Mouse (Mus musculus): Measurements from ENCODE around the gene Clock. TPM values are rescaled to one million over a fixed set of nuclear protein-coding genes. Genes with fewer than 3 reads are reported as not detected.

The Clock gene
- polyA plus RNA-seq, 1 experiment from 2014 or later: 13.2 TPM

- Histone ChIP-seq H3K27ac (replicated peaks; ENCODE audit: low read depth, low read length) (peak overlapping the region; percentile 67), H3K4me2 (ENCODE audit: low read depth, low read length) (peak overlapping the region; percentile 61)
- WGBS: 35% methylated on average over 3 of the region's 3 CpGs
These were observed 122.3 kb downstream of the Clock start for GRCm38 (mm10) chr5:76182326-76182725.

GRCm38 (mm10) chr5:76179791-76180190 is 124.8 kb downstream of the Clock start:
- no peaks in the 10 kb centered on the region for H3K9me3 ChIP-seq (ENCODE audit: control insufficient read depth, low read length)
- no peak for ATAC-seq (ENCODE audit: low read depth)

More at GRCm38 (mm10) chr5:76182326-76182725, 122.3 kb downstream of the Clock start:
- Histone ChIP-seq H3K36me3 (ENCODE audit: control insufficient read depth, insufficient read depth, low read length) (peaks cover 7% of the 10 kb centered on the region; the same call in 1 of the 2 replicates), H3K4me1 (ENCODE audit: control insufficient read depth, insufficient read depth, low read length) (peaks cover 27% of the 10 kb centered on the region), H3K9ac (ENCODE audit: low read depth, low read length) (no peak overlapping the region), H3K4me3 (ENCODE audit: low read depth, low read length) (no peak overlapping the region), H3K27me3 (replicated peaks; ENCODE audit: control insufficient read depth, insufficient read depth, low read length) (no peaks in the 10 kb centered on the region), H3K9me3 (ENCODE audit: control insufficient read depth, low read length) (no peaks in the 10 kb centered on the region)
- DNase-seq (ENCODE audit: low spot score) (peak; percentile 49), ATAC-seq (ENCODE audit: low read depth) (no peak)

GRCm38 (mm10) chr5:76179171-76179570 is 125.4 kb downstream of the Clock start:
- Histone ChIP-seq H3K9ac (ENCODE audit: low read depth, low read length) (no peak overlapping the region), H3K27ac (replicated peaks; ENCODE audit: low read depth, low read length) (no peak overlapping the region), H3K36me3 (ENCODE audit: control insufficient read depth, insufficient read depth, low read length) (no peaks in the 10 kb centered on the region), H3K4me2 (ENCODE audit: low read depth, low read length) (no peak overlapping the region), H3K27me3 (replicated peaks; ENCODE audit: control insufficient read depth, insufficient read depth, low read length) (no peaks in the 10 kb centered on the region), H3K9me3 (ENCODE audit: control insufficient read depth, low read length) (no peaks in the 10 kb centered on the region), H3K4me3 (ENCODE audit: low read depth, low read length) (no peak overlapping the region), H3K4me1 (ENCODE audit: control insufficient read depth, insufficient read depth, low read length) (peaks cover 14% of the 10 kb centered on the region)
- no peak for DNase-seq (ENCODE audit: low spot score)
- no peak for ATAC-seq (ENCODE audit: low read depth)
- 94% methylated on average over 5 of the region's 5 CpGs for WGBS

More at GRCm38 (mm10) chr5:76179791-76180190, 124.8 kb downstream of the Clock start:
- peaks cover 14% of the 10 kb centered on the region for H3K4me1 ChIP-seq (ENCODE audit: control insufficient read depth, insufficient read depth, low read length)
- H3K9ac ChIP-seq (ENCODE audit: low read depth, low read length): no peak overlapping the region
- WGBS: 88% methylated on average over 5 of the region's 5 CpGs
- no peaks in the 10 kb centered on the region for H3K36me3 ChIP-seq (ENCODE audit: control insufficient read depth, insufficient read depth, low read length)
- no peak overlapping the region for H3K27ac ChIP-seq (replicated peaks; ENCODE audit: low read depth, low read length)
- no peak overlapping the region for H3K4me2 ChIP-seq (ENCODE audit: low read depth, low read length)
- H3K4me3 ChIP-seq (ENCODE audit: low read depth, low read length): no peak overlapping the region
- DNase-seq (ENCODE audit: low spot score): no peak
- H3K27me3 ChIP-seq (replicated peaks; ENCODE audit: control insufficient read depth, insufficient read depth, low read length): no peaks in the 10 kb centered on the region

GRCm38 (mm10) chr5:76177664-76178063 is 126.9 kb downstream of the Clock start:
- H3K9ac ChIP-seq (ENCODE audit: low read depth, low read length): no peak overlapping the region
- ATAC-seq (ENCODE audit: low read depth): no peak
- H3K27me3 ChIP-seq (replicated peaks; ENCODE audit: control insufficient read depth, insufficient read depth, low read length): no peaks in the 10 kb centered on the region
- no peak overlapping the region for H3K4me2 ChIP-seq (ENCODE audit: low read depth, low read length)
- H3K4me1 ChIP-seq (ENCODE audit: control insufficient read depth, insufficient read depth, low read length): peaks cover 10% of the 10 kb centered on the region
- WGBS: 78% methylated on average over 7 of the region's 7 CpGs
- no peak overlapping the region for H3K27ac ChIP-seq (replicated peaks; ENCODE audit: low read depth, low read length)
- H3K36me3 ChIP-seq (ENCODE audit: control insufficient read depth, insufficient read depth, low read length): no peaks in the 10 kb centered on the region
- no peak for DNase-seq (ENCODE audit: low spot score)
- no peaks in the 10 kb centered on the region for H3K9me3 ChIP-seq (ENCODE audit: control insufficient read depth, low read length)
- H3K4me3 ChIP-seq (ENCODE audit: low read depth, low read length): no peak overlapping the region

GRCm38 (mm10) chr5:76176841-76177240 is 127.8 kb downstream of the Clock start:
- Histone ChIP-seq H3K4me2 (ENCODE audit: low read depth, low read length) (peak overlapping the region; percentile 20; the same call in 1 of the 2 replicates), H3K9me3 (ENCODE audit: control insufficient read depth, low read length) (no peaks in the 10 kb centered on the region), H3K9ac (ENCODE audit: low read depth, low read length) (no peak overlapping the region), H3K36me3 (ENCODE audit: control insufficient read depth, insufficient read depth, low read length) (no peaks in the 10 kb centered on the region), H3K27ac (replicated peaks; ENCODE audit: low read depth, low read length) (no peak overlapping the region), H3K27me3 (replicated peaks; ENCODE audit: control insufficient read depth, insufficient read depth, low read length) (no peaks in the 10 kb centered on the region), H3K4me3 (ENCODE audit: low read depth, low read length) (no peak overlapping the region), H3K4me1 (ENCODE audit: control insufficient read depth, insufficient read depth, low read length) (peaks cover 4% of the 10 kb centered on the region)
- ATAC-seq (ENCODE audit: low read depth) (0 out of 2 replicates have a peak, but pooled peaks have one; percentile 9), DNase-seq (ENCODE audit: low spot score) (no peak)
- WGBS: 49% methylated on average over 11 of the region's 11 CpGs

GRCm38 (mm10) chr5:76176411-76176810 is 128.2 kb downstream of the Clock start:
- Histone ChIP-seq H3K27me3 (replicated peaks; ENCODE audit: control insufficient read depth, insufficient read depth, low read length) (no peaks in the 10 kb centered on the region), H3K4me1 (ENCODE audit: control insufficient read depth, insufficient read depth, low read length) (peaks cover 4% of the 10 kb centered on the region), H3K27ac (replicated peaks; ENCODE audit: low read depth, low read length) (no peak overlapping the region), H3K4me3 (ENCODE audit: low read depth, low read length) (no peak overlapping the region), H3K36me3 (ENCODE audit: control insufficient read depth, insufficient read depth, low read length) (no peaks in the 10 kb centered on the region), H3K9ac (ENCODE audit: low read depth, low read length) (no peak overlapping the region), H3K9me3 (ENCODE audit: control insufficient read depth, low read length) (no peaks in the 10 kb centered on the region), H3K4me2 (ENCODE audit: low read depth, low read length) (peak overlapping the region; percentile 20; the same call in 1 of the 2 replicates)
- peak; percentile 56 for DNase-seq (ENCODE audit: low spot score)
- peak; percentile 74; the same call in 1 of the 2 replicates for ATAC-seq (ENCODE audit: low read depth)
- whole genome bisulfite sequencing: 26% methylated on average over 3 of the region's 3 CpGs

- DNase-seq (ENCODE audit: low spot score) (no peak), ATAC-seq (ENCODE audit: low read depth) (no peak)
- H3K9ac ChIP-seq (ENCODE audit: low read depth, low read length): no peak overlapping the region
- 84% methylated on average over 4 of the region's 4 CpGs for WGBS
- peaks cover 4% of the 10 kb centered on the region for H3K4me1 ChIP-seq (ENCODE audit: control insufficient read depth, insufficient read depth, low read length)
- no peak overlapping the region for H3K4me2 ChIP-seq (ENCODE audit: low read depth, low read length)
- no peak overlapping the region for H3K4me3 ChIP-seq (ENCODE audit: low read depth, low read length)
- H3K9me3 ChIP-seq (ENCODE audit: control insufficient read depth, low read length): no peaks in the 10 kb centered on the region
- H3K27me3 ChIP-seq (replicated peaks; ENCODE audit: control insufficient read depth, insufficient read depth, low read length): no peaks in the 10 kb centered on the region
- H3K36me3 ChIP-seq (ENCODE audit: control insufficient read depth, insufficient read depth, low read length): no peaks in the 10 kb centered on the region
- H3K27ac ChIP-seq (replicated peaks; ENCODE audit: low read depth, low read length): no peak overlapping the region
These were observed 129.5 kb downstream of the Clock start for GRCm38 (mm10) chr5:76175051-76175450.

- no peak overlapping the region for H3K4me2 ChIP-seq (ENCODE audit: low read depth, low read length)
- no peak for DNase-seq (ENCODE audit: low spot score)
These were observed 133.6 kb downstream of the Clock start for GRCm38 (mm10) chr5:76171039-76171438.

GRCm38 (mm10) chr5:76170522-76170921 is 134.1 kb downstream of the Clock start:
- DNase-seq (ENCODE audit: low spot score) (no peak), ATAC-seq (ENCODE audit: low read depth) (no peak)
- WGBS: 71% methylated on average over 4 of the region's 4 CpGs
- Histone ChIP-seq H3K27ac (replicated peaks; ENCODE audit: low read depth, low read length) (no peak overlapping the region), H3K9me3 (ENCODE audit: control insufficient read depth, low read length) (no peaks in the 10 kb centered on the region), H3K4me3 (ENCODE audit: low read depth, low read length) (no peak overlapping the region), H3K4me2 (ENCODE audit: low read depth, low read length) (no peak overlapping the region), H3K27me3 (replicated peaks; ENCODE audit: control insufficient read depth, insufficient read depth, low read length) (no peaks in the 10 kb centered on the region), H3K4me1 (ENCODE audit: control insufficient read depth, insufficient read depth, low read length) (no peaks in the 10 kb centered on the region), H3K36me3 (ENCODE audit: control insufficient read depth, insufficient read depth, low read length) (no peaks in the 10 kb centered on the region), H3K9ac (ENCODE audit: low read depth, low read length) (no peak overlapping the region)

More at GRCm38 (mm10) chr5:76171039-76171438, 133.6 kb downstream of the Clock start:
- no peaks in the 10 kb centered on the region for H3K27me3 ChIP-seq (replicated peaks; ENCODE audit: control insufficient read depth, insufficient read depth, low read length)
- ATAC-seq (ENCODE audit: low read depth): no peak
- H3K36me3 ChIP-seq (ENCODE audit: control insufficient read depth, insufficient read depth, low read length): no peaks in the 10 kb centered on the region
- H3K9me3 ChIP-seq (ENCODE audit: control insufficient read depth, low read length): no peaks in the 10 kb centered on the region
- no peak overlapping the region for H3K4me3 ChIP-seq (ENCODE audit: low read depth, low read length)
- H3K9ac ChIP-seq (ENCODE audit: low read depth, low read length): no peak overlapping the region
- no peaks in the 10 kb centered on the region; the same call in 1 of the 2 replicates for H3K4me1 ChIP-seq (ENCODE audit: control insufficient read depth, insufficient read depth, low read length)
- no peak overlapping the region for H3K27ac ChIP-seq (replicated peaks; ENCODE audit: low read depth, low read length)

Measured in embryonic facial prominence, embryonic 14.5 days (tissue).